Mouse (Mus musculus): ENCODE measurements at regions not wholly inside any gene's neighbourhood (a gene's known extent, or its start where the extent isn't known, plus 50 kb on each side); places are given as distances from the start of the nearest gene placed in this dataset.

DNA sequence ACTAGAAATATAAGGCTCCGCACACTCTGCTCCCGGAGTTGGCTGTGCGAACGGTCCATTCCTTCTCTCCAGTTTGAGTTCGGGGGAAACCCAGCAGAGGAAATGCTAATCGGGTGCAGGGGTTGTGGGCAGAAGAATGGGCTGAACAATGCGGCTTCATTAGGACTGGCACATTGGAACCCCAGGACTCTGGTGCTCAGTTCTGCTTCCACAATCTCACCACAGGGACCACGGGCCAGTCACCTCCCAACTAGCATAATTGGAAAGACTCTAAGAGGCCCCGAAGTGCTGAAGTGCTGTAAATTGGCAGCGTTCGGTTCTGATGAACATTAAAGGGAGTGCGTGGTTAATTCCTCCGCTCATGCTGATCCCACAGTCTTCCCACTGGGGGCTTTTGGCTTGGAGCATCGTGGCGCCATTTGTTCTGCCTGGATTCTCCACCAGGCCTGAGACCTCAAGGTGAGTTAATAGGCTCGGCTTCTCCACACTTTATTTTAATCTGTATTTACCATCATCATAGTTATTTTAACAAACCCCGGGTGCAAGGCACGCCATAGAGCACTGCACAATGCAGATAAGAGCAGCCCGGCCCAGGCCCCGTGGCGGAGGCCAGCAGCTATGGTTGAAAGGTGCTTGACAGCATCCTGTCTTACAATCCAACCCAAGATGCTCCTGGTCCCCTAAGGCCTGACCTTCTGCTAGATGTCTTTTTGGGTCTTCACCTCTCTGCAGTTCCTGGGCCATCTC is 258.7 kb upstream of the Pard3b start:
- no peak for DNase-seq
- intact Hi-C loops (cut with DNase I) = loop anchor here (5.0 kb wide), 2 partner anchors 198 to 1322 kb away; partner anchors contain the start of gene Nrp2

DNA sequence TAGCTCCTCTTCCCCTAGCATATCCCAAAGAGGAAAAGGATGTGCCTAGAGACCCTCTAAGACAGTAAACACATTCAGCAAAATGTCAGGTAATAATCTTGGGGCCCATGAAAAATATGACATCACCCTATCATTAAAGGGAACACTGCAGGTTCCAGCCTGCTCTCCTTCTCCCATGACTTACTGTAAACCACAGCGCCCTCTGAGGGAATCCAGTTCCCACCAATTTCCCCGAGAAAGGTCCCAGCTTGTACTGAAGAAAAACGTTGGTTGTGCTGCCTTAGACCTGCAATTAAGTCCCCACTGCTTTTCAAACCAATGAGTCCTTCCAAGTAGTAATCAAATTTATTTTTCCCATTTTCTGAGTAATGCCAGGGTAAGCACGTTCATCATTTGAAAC is 251.0 kb upstream of the Pard3b start:
- intact Hi-C loops (cut with DNase I) = no loop called here
- no peak for DNase-seq

DNA sequence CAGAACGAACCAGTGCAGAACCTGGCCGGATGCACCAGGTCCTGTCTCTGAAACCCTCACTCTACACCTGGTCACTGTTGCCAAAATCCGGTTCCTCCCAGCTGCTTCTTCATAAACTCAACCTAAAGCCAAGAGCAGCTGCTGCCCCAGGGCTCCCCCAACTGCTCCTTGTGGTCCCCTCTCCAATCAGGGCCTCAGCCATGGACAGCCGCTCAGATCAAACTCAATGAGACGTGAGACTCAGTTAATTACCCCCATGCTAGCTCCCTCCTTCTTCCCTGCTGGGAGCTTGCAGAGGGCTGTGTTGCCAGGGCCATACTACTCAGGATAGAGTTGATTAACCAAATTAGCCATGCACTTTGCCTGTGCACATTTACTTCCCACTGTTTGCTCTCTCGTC is 240.8 kb upstream of the Pard3b start:
- no peak for DNase-seq
- intact Hi-C loops (cut with DNase I) = no loop called here

DNA sequence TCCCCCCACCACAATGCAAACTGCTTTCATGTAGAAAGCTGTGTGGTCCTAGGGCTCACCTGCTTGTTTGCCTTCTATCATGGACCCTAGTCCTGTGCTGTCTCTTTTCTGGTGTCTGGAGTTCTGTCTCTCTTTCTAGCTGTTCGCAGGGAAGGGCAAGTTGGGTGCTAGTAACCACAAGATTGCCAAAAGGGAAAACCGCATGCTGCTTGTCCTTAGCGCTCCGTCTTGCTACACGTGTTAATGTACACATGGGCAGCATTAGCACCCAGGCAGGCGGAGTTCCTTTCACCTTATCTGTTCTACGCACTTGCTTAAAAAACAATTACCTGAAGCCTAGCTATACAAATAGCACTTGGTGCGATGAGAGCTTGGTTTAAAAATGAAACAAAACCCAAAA is 236.3 kb upstream of the Pard3b start:
- intact Hi-C loops (cut with DNase I) = no loop called here
- no peak for DNase-seq

DNA sequence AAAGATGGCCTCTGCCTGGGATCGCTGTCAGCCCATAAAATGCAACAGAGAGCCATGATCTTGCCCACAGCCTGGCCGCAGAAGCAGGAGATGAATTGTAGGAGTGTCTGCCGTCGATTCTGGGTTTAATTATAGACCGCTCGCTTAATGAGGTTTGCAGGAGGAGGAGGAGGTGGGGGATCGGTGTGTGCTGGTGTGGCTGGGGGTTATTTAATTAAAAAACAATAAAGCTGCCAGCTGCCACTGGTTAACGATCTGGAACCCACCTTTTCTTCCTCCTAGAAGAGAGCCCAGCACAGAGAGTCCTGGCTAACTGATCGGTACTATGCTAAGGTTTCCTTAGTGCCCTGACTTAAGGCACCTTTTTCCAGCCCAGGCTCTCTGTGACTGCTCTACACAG is 231.4 kb upstream of the Pard3b start:
- intact Hi-C loops (cut with DNase I) = no loop called here
- DNase-seq = no peak

DNA sequence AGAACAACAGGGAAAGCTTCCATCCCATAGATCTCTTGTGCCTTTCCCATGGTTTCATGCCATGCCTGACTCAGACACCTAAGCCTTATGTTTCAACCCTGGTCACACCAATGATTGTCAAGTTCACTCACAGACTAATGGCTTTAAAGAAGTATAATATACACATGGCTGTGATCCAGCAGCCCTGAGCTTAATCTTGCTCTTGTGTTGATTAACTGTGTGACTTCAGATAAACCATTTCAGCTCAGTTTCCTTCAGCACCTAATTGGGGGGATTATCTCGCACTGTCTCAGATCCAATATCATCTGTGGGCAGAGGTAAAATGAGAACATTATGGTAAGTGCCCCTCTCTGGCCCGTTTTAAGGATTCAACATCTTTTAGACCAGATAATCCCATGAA is 223.9 kb upstream of the Pard3b start:
- intact Hi-C loops (cut with DNase I) = no loop called here
- DNase-seq = no peak

DNA sequence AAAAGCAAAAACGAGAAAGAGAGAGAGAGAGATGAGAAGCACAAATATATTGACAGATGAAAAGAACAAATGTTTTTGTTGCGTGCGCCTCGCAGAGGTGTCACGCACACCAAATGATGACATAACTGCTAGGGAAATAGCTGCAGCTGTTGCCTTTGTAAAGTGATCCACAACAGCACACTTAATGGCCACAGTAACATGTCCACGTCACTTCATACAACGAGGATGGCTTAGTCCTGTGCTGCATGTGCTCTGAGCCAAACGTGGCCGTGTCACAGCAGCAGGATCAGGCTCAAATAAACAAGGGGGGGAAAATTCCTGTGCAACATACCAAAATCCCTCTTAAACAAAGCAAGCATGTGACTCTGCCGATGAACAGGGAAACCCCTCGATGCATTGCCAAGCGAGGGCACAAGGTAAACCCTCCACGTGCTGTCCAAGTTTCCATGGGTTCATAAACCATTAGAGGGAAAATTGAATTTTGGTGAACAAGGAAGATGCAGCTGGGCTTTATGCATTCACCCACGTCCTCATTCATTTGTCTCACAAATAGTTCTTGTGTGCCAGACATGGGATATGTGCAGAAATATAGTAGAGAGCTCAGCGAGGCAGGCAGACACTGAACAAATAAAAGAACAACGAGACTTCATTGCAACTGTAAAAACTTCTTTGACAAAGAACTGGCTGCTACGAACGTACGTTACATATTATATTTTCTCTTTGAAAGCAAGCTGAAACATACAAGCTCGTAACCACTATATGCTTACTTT is 223.0 kb upstream of the Pard3b start:
- intact Hi-C loops (cut with DNase I) = no loop called here
- DNase-seq = no peak

DNA sequence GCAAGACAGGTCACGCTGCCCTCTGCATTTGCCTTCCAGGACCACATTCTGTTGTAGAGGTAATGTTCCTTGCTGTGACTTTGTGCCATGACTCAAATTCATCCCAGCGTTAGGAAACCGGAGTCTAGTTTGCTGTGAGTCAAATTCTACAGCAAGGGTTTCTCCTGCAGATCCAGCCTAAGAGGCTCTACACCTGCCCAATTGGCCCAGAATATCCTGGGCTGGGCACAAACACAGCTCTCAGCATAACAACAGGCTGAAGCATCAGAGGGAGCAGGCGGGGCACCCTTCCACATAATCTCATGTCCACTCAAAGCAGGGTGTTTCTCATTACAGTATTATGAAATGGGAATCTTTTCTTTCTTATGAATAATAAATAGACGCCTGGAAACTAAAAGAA is 220.2 kb upstream of the Pard3b start:
- DNase-seq = no peak
- intact Hi-C loops (cut with DNase I) = no loop called here

DNA sequence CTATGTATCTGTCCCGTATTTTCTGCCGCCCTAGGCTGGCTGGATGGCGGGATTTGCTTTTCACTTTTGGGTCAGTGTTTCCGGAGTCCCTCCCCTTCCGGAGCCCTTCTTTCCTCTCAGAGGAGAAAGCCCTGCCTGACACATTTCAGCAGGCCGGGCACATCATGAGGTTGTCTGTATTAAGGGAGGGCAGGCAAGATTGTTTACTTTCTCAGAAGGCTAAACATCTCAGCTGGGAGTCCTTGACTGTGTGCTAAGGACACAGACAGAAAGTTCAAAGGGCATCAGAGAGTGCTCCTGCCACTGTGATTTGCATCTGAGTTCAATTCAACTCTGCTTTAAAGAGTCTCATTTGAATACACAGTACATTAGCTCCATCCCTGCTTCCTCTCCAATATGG is 218.8 kb upstream of the Pard3b start:
- DNase-seq = no peak
- intact Hi-C loops (cut with DNase I) = no loop called here

DNA sequence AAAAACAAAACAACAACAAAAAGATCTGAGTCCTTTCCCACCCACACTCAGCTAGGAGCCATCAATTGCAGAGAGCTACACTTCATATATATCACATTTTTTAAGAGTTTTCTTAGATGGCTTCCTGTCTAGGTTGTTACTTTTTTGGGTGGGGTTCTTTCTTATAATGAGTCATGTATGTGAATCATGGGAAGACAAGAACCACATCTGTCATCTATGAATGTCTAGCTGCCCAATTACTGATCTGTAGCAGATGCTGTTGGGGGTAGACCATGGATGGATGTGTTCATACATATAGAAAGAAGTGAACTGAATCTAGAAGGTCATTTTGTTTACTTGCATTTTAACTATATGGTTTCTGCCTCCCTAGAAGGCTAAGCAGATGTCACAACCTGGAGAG is 215.4 kb upstream of the Pard3b start:
- DNase-seq = no peak
- intact Hi-C loops (cut with DNase I) = no loop called here

DNA sequence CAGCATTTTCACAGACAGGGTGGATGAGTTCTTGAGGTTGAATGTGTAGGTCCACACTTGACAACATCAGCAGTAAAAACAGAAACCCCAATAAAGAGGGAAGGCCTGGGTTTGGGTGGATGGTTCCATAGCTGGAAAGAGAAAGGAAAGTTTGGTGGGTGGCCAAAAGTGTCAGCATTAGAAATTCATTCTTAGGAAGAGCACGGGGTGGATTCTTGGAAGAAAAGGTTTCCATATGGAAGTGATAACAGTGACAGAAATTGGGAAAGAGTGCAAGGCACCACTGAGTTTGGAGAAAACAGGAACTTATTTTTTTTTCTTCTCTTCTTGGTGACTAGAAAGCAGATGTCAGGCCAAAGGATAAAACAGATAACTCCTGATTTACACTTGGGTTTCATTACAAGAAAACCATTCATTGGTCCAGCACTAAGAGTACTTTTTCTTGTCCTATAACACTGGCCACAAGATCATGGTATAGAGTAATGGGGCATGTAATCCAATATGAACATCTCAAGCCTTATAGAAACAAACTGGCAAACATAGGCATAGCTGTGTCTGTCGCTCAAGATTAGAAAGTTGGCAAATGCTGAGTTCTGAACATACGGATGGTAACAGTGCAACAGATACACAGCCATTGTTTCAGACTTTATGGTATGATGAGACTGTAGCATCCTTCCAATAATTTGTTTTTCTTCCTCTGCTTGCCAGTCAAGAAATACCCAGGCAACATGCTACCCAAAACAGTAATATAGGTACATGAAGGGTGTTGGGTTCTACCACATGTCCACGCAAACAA is 209.7 kb upstream of the Pard3b start:
- intact Hi-C loops (cut with DNase I) = no loop called here
- no peak for DNase-seq

DNA sequence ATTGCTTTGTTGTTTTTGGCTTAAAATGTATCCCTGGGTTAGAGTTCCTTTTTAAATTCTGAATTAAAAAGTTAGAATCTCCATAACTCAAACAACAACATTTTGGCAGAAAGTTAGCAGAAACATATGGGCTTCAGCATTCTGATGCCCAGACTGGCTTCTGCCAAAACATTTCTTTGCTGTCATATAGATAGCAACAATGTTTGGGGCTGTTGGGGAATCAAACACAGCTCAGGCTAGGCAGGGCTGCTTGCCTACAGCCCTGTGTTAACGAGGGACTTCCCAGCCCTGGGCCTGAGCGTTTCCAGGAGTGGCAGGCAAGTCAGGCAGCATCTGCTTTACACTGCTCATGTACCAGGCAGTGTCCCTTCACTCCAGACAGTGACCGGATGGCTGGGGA is 201.0 kb upstream of the Pard3b start:
- no peak for DNase-seq
- intact Hi-C loops (cut with DNase I) = no loop called here

DNA sequence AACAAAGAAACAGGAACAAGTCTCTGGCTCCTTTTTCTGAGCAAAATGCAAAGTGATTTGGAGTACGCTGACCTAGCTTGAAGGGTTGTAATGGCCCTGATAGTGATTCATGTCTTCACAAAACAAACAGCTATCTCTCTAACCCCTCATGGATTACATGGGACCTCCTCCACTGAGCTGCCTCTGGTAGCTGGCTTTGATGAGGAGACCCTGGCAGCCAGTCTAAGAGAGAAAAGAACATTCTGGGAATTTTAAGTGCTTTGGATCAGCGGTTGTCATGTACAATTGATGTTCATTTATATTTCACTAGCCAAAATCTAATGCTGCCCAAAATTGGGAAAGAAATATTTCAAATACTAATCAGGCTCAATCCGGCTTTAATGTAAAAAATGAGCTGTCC is 177.2 kb upstream of the Pard3b start:
- DNase-seq = no peak
- intact Hi-C loops (cut with DNase I) = no loop called here

DNA sequence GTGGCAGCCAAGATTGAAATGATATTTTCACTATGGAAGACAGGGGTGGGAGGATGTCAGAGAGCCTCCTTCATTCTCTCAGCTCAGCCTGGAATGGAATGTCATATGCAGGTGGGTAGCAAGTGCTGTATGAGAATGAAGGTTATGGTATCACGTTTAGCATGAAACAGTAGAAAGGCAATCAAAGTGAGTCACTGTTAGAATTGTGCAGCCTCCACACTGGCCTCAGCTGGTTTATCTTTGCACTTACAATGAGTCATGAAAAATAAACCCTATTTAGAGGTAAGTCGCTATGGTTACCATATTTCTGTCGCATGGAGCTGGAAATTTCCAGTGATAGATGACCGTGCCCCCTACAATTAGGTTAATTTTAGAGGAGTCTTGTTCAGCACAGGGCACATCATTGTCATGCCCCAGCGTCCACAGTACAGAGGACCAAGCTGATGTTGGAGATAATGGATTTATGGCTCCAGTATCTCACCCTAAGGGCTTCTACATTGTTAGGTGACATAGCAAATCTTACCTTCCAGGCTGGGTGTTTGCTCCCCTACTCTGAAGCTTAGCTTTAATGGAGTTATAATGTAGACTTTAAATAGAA is 167.9 kb upstream of the Pard3b start:
- intact Hi-C loops (cut with DNase I) = no loop called here
- DNase-seq = no peak

DNA sequence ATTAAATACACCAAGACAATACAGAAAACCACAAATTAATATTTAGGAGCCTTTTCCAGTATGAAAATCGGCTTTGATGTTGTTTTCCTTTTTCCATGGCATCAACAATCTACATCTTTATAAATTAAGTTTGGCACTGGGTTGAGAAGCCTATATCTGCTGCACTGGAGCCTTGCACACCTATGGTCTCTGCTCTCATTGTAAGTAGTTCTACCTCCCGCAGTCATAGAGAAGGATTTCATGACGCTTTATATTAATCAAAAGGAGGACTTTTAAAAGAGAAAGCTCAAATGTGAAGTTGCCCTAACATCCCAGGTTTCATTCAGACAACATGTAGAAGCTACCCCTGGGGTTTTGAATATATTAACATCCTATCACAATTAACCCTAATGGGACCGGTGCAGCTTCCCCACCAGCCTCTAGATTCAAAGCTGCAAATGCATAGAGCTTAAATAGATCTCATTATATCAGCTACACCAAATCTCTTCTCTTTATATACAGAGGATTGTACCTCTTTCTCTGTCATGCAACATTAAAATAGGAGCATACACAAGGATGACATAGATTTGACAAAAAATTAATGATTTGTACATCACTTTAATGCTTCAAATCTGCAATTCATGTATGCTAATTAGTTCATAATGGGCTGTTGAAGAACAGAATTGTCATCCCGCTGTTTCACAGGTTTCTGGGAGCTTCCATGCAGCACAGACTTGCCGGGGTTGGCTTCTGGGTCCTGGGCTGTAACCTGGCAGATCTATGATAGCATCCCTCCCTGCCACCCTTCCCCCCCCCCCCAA is 166.6 kb upstream of the Pard3b start:
- intact Hi-C loops (cut with DNase I) = no loop called here
- no peak for DNase-seq

DNA sequence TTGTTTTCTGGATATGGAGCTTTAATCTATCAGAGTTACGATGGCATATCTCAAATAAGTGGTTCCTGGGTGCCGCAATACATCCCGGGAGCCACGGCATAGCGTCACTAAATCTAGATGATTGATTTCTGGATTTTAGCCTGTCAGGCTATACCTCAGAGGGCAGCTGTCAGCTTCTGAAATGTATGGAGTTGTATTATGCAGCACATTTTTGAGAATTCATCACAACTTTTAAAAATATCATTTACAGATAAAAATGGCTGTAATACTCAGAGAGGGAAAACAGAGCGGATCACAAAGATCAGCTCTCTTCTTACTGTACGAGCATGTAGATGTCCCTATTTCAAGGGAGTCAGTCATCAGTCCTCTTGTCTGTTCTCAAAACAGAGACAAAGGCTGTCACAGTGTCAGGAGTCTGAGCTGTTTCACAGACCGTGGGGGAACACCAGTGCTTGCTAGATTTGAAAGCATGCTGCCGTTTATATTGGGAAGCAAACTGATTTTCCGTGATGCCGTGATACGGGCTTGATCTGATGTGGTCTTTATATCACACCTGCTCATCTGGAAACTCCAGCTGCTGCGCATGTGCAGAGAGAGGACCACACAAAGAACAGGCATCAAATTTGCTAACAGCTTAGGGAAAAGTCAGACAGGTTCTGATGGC is 165.9 kb upstream of the Pard3b start:
- no peak for DNase-seq
- intact Hi-C loops (cut with DNase I) = no loop called here

DNA sequence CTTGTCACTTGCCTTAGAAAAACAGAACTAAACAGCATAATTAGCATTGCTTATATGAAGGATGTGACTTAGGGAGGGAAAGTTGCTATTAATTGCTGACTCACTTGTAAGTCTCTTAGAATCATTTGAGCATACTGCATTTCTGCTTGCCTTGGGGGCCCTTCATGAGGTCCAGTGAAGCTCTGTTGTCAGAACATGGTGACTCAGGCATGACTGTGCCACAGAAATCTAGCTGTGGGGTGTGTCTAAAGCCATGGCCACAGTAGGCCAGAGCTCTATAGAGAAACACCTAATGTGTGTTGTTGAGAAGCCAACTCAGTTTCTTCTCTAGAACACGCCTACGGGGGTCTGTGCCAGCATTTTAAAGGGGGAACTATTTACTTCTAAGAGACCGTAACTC is 153.2 kb upstream of the Pard3b start:
- DNase-seq = no peak
- intact Hi-C loops (cut with DNase I) = no loop called here

DNA sequence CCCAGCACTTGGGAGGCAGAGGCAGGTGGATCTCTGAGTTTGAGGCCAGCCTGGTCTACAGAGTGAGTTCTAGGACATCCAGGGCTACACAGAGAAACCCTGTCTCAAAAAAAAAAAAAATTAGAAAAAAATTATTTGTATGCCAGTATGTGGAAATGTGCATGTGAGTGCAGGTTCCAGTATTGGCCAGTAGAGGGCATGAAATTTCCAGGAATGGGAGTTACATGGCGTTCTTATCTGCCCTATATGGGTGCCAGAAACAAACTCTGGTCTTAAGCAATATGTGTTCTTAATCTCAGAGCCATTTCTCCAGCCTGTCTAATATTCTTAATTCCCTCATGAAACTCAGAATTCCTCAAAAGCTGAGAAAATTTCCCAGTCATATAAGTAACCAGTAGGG is 113.7 kb upstream of the Pard3b start:
- no peak for DNase-seq
- intact Hi-C loops (cut with DNase I) = no loop called here

DNA sequence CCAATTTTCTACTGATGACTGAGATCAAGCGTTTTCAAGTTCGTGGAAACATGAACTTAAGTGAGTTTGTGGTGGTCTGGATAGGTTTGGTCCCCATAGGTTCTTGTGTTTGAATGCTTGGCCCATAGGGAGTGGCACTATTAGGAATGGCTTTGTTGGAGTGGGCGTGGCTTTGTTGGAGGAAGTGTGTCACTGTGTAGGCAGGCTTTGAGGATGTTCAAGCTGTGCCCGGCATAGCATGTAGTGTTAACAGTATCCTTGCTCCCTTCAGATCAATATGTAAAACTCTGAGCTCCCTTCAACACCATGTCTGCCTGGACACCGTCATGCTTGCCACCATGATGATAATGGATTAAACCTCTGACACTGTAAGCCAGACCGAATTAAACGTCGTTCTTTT is 112.7 kb upstream of the Pard3b start:
- intact Hi-C loops (cut with DNase I) = no loop called here
- no peak for DNase-seq

DNA sequence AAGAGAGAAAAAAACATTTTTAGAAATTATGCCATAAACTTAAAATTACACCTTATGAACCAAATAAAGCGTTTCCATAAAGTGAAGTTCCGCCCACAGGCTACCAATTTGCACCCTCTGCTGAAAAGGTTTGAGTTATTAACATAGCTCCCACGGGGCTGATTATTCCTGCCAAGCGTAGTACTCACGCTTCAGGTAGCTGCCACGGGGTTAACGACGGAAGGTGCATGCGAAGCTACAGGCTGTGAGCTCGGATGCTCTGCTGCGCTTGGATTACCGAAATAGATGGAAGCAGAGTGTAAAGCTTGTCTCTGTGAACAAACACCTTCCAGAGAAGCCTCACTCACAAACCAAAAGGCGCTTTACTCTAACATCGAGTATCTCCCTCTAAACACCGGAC is 109.9 kb upstream of the Pard3b start:
- intact Hi-C loops (cut with DNase I) = no loop called here
- no peak for DNase-seq

All from gastrocnemius, postnatal 36 days (tissue).